Mouse (Mus musculus): ENCODE results near the gene Platr17. TPM values are rescaled to one million over a fixed set of nuclear protein-coding genes. Genes with fewer than 3 reads are reported as not detected.

The Platr17 gene
- total and polyA plus RNA-seq, 3 experiments = not detected

DNA sequence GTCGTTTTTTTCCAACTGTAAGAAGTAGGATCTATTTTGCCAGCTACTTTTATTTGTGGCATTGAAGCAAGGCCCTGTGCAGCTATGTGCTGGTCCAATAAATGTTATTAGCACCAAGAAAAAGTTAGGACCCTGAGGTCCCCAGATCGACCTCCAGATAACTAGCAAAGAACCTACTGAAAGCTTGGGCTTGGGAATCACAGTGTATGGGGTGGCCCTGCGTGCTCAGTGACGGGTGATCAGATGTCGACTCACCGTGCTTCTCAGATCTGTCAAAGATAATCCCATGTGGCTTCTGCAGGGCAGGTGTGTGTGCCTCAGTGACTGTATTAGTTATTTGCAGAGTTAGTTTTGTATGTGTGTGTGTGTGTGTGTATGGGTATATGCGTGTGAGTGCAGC is 16.4 kb downstream of the Platr17 start:
- H3K9me3 ChIP-seq (replicated peaks; ENCODE audit: insufficient read depth, low read length) = no peaks in the 10 kb centered on the region
- H3K9ac ChIP-seq (ENCODE audit: control insufficient read depth, low read depth, low read length, poor library complexity, severe bottlenecking) = no peak overlapping the region
- peaks cover 2 to 27% of the 10 kb centered on the region in 2 experiments for H3K4me1 ChIP-seq (ENCODE audit: control insufficient read depth in 1 of 2, insufficient read depth in 2 of 2, low read length in 2 of 2)
- no peak for DNase-seq (ENCODE audit: low read depth, low spot score)
- peaks cover 7% of the 10 kb centered on the region for H3K79me2 ChIP-seq (ENCODE audit: control insufficient read depth, insufficient read depth, low read length, poor library complexity)
- H3K4me3 ChIP-seq (ENCODE audit: control insufficient read depth in 1 of 2, insufficient read depth in 1 of 2, low read depth in 2 of 2, low read length in 2 of 2) = no peak overlapping the region
- H3K27me3 ChIP-seq (ENCODE audit: control insufficient read depth in 1 of 2, insufficient read depth in 2 of 2, low read length in 2 of 2) = no peaks in the 10 kb centered on the region
- H3K36me3 ChIP-seq (ENCODE audit: control insufficient read depth in 1 of 2, insufficient read depth in 2 of 2, low read length in 2 of 2) = peaks cover 0 to 8% of the 10 kb centered on the region in 2 experiments; a peak in 2 of 4 replicates
- no peak for TF ChIP-seq MAFK (IDR thresholded peaks at IDR 0.05; ENCODE audit: borderline replicate concordance, low read depth, low read length)
- no peak for TF ChIP-seq ZMIZ1 (IDR thresholded peaks at IDR 0.05; ENCODE audit: low read depth, low read length)
- no peak for TF ChIP-seq MYB (IDR thresholded peaks at IDR 0.05; ENCODE audit: low read depth, low read length)
- no peak for TF ChIP-seq NELFE (IDR thresholded peaks at IDR 0.05; ENCODE audit: low read depth, low read length)
- TF ChIP-seq TBP (IDR thresholded peaks at IDR 0.05; ENCODE audit: low read depth, low read length) = no peak
- TF ChIP-seq GABPA (IDR thresholded peaks at IDR 0.05; ENCODE audit: low read depth, low read length) = no peak
- TF ChIP-seq ELF1 (IDR thresholded peaks at IDR 0.05; ENCODE audit: low read depth, low read length) = no peak
- no peak for TF ChIP-seq ETS1 (IDR thresholded peaks at IDR 0.05; ENCODE audit: low read depth, low read length)
- no peak for TF ChIP-seq BHLHE40 (IDR thresholded peaks at IDR 0.05; ENCODE audit: borderline replicate concordance, low read depth, low read length)
- no peak for TF ChIP-seq SIN3A (IDR thresholded peaks at IDR 0.05; ENCODE audit: low read length)
- TF ChIP-seq TCF12 (IDR thresholded peaks at IDR 0.05; ENCODE audit: low read depth, low read length) = no peak
- no peak for TF ChIP-seq KAT2A (conservative IDR thresholded peaks at IDR 0.05; ENCODE audit: low read depth, low read length)
- TF ChIP-seq EP300 (IDR thresholded peaks at IDR 0.05; ENCODE audit: low read depth in 1 of 2, low read length in 2 of 2) = no peak
- no peak for TF ChIP-seq CTCF (IDR thresholded peaks at IDR 0.05 in 2 of 3, conservative IDR thresholded peaks at IDR 0.05 in 1 of 3; ENCODE audit: control insufficient read depth in 1 of 3, insufficient read depth in 1 of 3, low read depth in 2 of 3, low read length in 3 of 3, poor library complexity in 1 of 3, severe bottlenecking in 1 of 3)
- no peak for TF ChIP-seq E2F4 (IDR thresholded peaks at IDR 0.05; ENCODE audit: borderline replicate concordance, low read depth, low read length)
- H3K27ac ChIP-seq (ENCODE audit: control insufficient read depth, low read depth, low read length) = no peak overlapping the region

DNA sequence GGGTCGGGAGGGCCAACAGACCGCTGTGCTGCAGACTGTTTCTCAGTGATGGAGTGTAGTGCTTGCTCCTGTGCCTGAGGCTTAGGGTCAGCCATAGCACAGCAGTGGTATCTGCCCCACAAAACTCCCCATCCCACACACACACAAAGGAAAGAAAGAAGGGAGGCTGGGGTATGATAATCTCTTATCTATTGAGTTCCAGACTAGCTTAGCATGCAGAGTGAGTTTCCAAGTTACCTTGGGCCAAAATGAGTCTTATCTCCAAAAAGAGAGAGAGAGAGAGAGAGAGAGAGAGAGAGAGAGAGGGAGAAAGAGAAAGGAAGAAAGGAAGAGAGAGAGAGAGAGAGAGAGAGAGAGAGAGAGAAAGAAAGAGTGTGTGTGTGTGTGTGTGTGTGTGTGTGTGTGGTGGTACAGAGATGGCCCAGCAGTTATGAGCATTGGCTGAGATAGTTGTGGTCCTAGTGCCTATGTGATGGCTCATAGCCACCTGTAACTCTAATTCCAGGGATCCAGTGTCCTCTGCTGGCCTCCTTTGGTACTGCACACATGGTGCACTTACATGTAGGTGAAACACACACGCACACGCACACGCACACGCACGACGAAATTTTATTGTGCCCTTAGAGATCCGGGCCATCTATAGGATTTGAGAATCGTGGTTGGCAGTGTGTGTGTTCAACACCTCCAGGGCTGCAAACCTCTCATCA is 19.8 kb downstream of the Platr17 start:
- Histone ChIP-seq H3K9me3 (replicated peaks; ENCODE audit: insufficient read depth, low read length) (no peaks in the 10 kb centered on the region), H3K4me1 (ENCODE audit: control insufficient read depth in 1 of 2, insufficient read depth in 2 of 2, low read length in 2 of 2) (peaks cover 2 to 24% of the 10 kb centered on the region in 2 experiments), H3K27me3 (ENCODE audit: control insufficient read depth in 1 of 2, insufficient read depth in 2 of 2, low read length in 2 of 2) (no peaks in the 10 kb centered on the region), H3K4me3 (ENCODE audit: control insufficient read depth in 1 of 2, insufficient read depth in 1 of 2, low read depth in 2 of 2, low read length in 2 of 2) (no peak overlapping the region), H3K27ac (ENCODE audit: control insufficient read depth, low read depth, low read length) (peak overlapping the region; percentile 60), H3K36me3 (ENCODE audit: control insufficient read depth in 1 of 2, insufficient read depth in 2 of 2, low read length in 2 of 2) (peaks cover 0 to 8% of the 10 kb centered on the region in 2 experiments; a peak in 2 of 4 replicates), H3K9ac (ENCODE audit: control insufficient read depth, low read depth, low read length, poor library complexity, severe bottlenecking) (no peak overlapping the region), H3K79me2 (ENCODE audit: control insufficient read depth, insufficient read depth, low read length, poor library complexity) (peaks cover 16% of the 10 kb centered on the region)
- 0 out of 2 replicates have a peak, but pooled peaks have one; percentile 28 for TF ChIP-seq TBP (IDR thresholded peaks at IDR 0.05; ENCODE audit: low read depth, low read length)
- TF ChIP-seq ZC3H11A (IDR thresholded peaks at IDR 0.05; ENCODE audit: low read depth, low read length) = peak; percentile 52; the same call in 1 of the 2 replicates
- TF ChIP-seq TCF12 (IDR thresholded peaks at IDR 0.05; ENCODE audit: low read depth, low read length) = peak; percentile 92
- TF ChIP-seq ETS1 (IDR thresholded peaks at IDR 0.05; ENCODE audit: low read depth, low read length) = peak; percentile 81
- TF ChIP-seq MXI1 (IDR thresholded peaks at IDR 0.05; ENCODE audit: low read depth, low read length) = peak; percentile 44; the same call in 1 of the 2 replicates
- peak; percentile 87 for TF ChIP-seq GATA1 (IDR thresholded peaks at IDR 0.05; ENCODE audit: low read depth, low read length)
- TF ChIP-seq HCFC1 (IDR thresholded peaks at IDR 0.05; ENCODE audit: low read depth, low read length) = no peak
- TF ChIP-seq TAL1 (IDR thresholded peaks at IDR 0.05; ENCODE audit: low read length) = peak; percentile 46
- TF ChIP-seq MAX (IDR thresholded peaks at IDR 0.05; ENCODE audit: low read length) = peak; percentile 45; the same call in 1 of the 2 replicates
- TF ChIP-seq RAD21 (IDR thresholded peaks at IDR 0.05; ENCODE audit: low read depth, low read length) = peak; percentile 64
- TF ChIP-seq SMC3 (IDR thresholded peaks at IDR 0.05; ENCODE audit: low read depth, low read length) = peak; percentile 68
- TF ChIP-seq ZNF384 (IDR thresholded peaks at IDR 0.05; ENCODE audit: low read depth, low read length) = no peak
- 0 out of 2 replicates have a peak, but pooled peaks have one; percentile 7 for TF ChIP-seq USF1 (IDR thresholded peaks at IDR 0.05; ENCODE audit: low read depth, low read length)
- TF ChIP-seq BHLHE40 (IDR thresholded peaks at IDR 0.05; ENCODE audit: borderline replicate concordance, low read depth, low read length) = no peak
- peak; percentile 49; the same call in 1 of the 2 replicates for TF ChIP-seq MYC (IDR thresholded peaks at IDR 0.05; ENCODE audit: low read depth, low read length)
- peak; percentile 87; the same call in 1 of the 2 replicates for TF ChIP-seq JUND (IDR thresholded peaks at IDR 0.05; ENCODE audit: low read depth, low read length)
- TF ChIP-seq EP300 (IDR thresholded peaks at IDR 0.05; ENCODE audit: low read depth in 1 of 2, low read length in 2 of 2) = peak; percentile 77 to 80
- peak; percentile 71; the same call in 1 of the 2 replicates for TF ChIP-seq SIN3A (IDR thresholded peaks at IDR 0.05; ENCODE audit: low read length)
- no peak for TF ChIP-seq MAZ (IDR thresholded peaks at IDR 0.05; ENCODE audit: low read depth, low read length)
- peak; percentile 69 to 81 (median 76) for TF ChIP-seq CTCF (IDR thresholded peaks at IDR 0.05 in 2 of 3, conservative IDR thresholded peaks at IDR 0.05 in 1 of 3; ENCODE audit: control insufficient read depth in 1 of 3, insufficient read depth in 1 of 3, low read depth in 2 of 3, low read length in 3 of 3, poor library complexity in 1 of 3, severe bottlenecking in 1 of 3)
- DNase-seq (ENCODE audit: low read depth, low spot score) = peak; percentile 88
